Mouse (Mus musculus) embryo, embryonic 10 days (tissue): ENCODE data around the gene Smc1b.
"Not testable (repeated sequence)": the region's sequence is repeated elsewhere in the genome, so short reads cannot be mapped to it uniquely, and the experiment has no call there.

Source experiments
- DNase-seq: peaks from one replicate; pipeline ENCODE4 v3.0.0-alpha.2; 2015; ENCODE audit warnings: low spot score

Gene Smc1b

GRCm38 (mm10) chr15:85135143-85135542 lies 3.4 kb upstream of the Smc1b start:
- peak; percentile 34 for DNase-seq

DNA sequence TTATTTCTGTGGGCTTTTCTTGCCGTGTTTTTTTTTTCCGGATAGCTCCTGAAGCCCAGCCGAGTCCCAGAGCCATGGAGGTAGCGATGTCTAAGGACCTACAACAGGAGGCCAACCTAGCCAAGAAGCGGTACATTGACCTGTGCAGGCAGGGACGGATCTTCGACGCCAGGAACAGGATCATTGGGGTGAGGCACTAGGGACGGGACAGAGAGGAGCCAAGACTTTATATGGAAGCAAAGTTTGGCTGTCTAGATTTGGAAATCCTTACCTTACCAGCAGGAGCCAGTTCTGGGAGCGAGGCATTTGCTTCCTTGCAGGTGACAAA lies 393 bp upstream of the Smc1b start:
- DNase-seq, result no peak

DNA sequence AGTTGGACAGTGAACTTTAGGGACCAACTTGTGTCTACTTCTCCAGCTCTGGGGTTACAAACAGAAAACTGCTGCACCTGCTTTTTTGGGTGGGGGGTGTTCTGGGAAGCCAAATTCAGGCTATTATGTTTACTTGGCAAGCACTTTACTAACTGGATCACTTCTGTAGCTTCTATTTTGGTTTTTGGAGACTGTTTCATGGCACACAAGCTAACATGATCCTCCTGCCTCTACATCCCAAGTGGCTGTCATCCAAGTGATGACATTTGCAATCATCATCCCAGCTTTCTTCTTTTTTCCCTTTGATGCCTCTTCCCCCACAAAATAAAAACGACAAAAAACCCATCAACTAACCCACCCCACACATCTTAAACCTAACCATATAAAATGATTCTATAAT lies 46.1 kb downstream of the Smc1b start:
- DNase-seq, result no peak

- DNase-seq, result no peak
Measured at GRCm38 (mm10) chr15:85072651-85073050, 59.1 kb downstream of the Smc1b start.

GRCm38 (mm10) chr15:85070561-85070960 lies 61.2 kb downstream of the Smc1b start:
- DNase-seq, result peak; percentile 79

DNA sequence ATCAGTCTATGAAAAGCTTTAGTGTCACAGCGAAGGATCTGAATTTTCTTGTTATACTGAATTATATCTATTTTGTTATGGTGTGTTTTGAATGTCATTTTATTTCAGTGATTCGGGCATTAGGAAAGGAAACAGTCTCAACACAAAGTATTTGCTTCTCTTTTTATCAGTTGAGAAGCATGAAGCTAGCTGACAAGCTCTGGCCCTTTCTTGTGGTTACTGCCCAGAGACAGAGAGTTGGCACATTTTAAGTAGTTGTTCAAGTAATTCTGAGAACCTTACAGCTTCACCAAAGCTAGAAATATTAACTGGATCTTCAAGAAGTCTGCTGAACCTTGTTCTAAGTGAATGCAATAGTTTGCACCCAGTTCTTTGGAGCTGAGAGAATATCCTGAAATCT lies 68.3 kb downstream of the Smc1b start:
- DNase-seq, result no peak

DNA sequence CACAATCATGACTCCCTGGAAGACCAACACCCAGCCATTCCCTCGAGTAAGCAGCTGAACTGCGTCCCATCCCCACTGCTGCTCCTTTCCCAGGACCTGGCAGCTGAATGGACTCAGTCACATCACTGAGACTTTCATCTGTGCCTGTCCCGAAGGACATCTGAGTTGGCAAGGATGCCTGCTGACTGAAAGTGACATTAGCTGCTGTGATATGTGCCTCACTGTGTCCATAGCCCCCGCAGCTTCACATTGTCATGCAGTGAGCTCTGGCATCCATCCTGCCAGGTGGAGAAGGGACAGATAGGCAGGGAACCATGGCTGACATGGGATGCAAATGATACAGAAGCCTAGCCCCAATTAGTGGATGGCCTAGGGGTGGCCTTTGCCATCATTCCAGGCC lies 76.6 kb downstream of the Smc1b start:
- no peak for DNase-seq

DNA sequence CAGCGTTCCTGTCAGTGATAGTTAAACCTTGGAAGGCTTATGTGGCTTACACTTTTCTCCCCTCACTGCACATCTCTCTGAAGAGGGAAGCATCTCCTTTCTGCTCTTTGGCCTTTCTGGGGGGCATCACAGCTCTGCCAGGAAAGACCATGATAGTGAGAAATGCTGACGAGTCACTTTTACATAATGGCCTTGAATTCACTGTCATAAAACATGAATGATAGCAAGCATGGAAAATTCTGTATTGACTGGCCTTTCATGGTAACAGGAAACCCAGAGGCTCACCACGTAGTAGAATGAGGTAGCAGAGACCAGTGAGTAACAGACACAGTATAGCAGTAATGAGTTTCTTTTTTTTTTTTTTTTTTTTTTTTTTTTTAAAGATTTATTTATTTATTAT lies 77.7 kb downstream of the Smc1b start:
- DNase-seq, result no peak

DNA sequence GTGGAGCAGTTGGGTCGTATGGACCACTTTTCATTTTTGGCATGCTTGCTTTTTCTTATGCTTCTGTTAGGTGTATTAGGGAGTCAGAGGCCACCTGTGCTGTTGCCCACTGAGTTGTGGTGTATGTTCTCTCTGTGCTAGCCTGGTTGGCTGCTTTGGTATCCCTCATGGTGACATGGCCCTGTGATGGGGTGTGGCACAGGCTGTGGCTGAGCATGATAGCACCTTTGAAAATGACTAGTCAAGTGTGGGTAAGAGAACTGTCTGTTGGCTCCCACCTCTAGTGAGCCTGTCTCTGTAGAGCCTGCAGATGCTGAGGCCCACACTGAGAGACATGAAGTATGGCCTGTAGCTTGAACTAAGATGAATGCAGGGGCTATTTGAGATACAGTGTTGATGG lies 82.0 kb downstream of the Smc1b start:
- no peak for DNase-seq

DNA sequence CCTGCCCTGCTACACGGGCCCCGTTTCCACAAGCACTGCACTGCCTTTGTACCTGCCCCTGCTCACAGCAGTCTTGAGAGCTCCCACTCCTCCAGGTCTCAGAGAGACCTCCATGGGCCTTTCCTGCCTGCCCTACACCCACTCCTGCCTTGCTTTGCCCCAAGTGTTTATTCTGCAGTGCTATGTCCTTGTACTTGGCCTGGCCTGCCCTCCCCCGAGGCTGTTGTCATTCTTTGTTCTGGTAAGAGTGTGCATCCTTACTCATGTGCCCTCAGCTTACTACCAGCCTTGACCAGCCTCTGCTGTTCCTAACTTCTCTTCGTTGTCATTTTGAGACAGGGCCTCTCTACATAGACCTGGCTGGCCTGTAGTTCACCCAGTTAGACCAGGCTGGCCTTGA lies 83.9 kb downstream of the Smc1b start:
- no peak for DNase-seq

DNA sequence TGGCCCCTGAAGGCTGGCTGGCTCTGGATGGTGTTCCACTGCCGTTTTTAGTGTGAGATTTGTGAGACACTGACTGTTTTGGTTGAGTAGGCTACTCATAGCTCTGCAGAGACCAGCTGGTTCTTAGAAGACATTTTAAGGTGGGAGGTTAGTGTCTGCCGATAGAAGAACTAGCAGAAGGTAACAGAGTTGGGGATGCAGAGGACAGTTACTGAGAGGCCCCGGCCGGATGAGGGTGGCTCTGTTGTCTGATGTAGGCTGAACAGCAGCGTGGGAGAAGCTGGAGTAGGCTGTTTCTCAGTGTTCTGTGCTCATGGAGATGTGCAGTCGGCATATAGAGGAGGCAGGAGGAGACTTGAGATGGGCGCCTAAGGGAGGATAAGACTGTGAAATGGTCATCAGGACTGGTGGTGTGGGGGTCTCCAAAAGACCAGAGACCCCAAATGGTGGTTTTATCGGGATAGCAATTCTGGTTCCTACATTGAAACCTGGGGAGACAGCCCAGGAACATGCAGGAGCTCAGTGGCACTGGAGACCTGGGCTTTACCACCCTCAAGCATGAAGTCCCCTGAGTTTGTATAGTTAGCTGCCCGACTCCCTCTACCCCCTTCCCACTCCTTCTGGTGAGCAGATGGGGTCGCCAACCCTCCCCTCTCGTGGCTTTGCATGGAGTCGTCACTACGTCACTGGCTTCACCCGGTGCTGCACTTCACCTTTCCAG lies 85.4 kb downstream of the Smc1b start:
- DNase-seq, result no peak

- no peak for DNase-seq
Measured at GRCm38 (mm10) chr15:85043761-85044160, 88.0 kb downstream of the Smc1b start.

GRCm38 (mm10) chr15:85043116-85043515 lies 88.6 kb downstream of the Smc1b start:
- DNase-seq, result no peak

DNA sequence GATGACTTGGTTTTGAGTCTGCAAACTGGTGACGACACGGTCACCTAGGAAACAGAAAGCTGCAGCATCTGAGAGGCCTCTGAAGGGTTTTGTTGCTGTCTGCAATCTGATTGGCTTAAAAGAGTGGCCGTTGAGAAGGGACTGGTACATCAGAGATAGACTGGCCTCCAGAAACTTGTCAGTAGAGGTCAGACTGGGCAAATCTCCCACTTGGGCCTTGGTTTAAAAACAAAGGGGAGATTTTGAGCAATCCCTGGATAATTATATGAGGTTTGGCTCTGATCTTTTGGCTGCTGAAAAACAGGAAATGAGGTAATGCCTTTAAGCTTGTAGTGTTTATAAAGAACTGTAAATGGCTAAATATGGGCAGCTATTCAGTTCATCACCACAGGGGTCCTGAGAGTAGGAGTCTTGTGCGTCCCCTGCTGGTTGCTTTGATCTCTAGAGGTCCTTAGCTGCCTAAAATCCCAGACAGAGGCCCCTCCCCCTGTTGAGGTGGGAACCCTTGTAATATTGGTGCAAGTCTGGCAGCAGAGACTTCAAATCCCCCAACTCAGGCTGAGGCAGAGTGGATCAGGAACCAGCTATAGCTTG lies 89.3 kb downstream of the Smc1b start:
- peak; percentile 82 for DNase-seq

DNA sequence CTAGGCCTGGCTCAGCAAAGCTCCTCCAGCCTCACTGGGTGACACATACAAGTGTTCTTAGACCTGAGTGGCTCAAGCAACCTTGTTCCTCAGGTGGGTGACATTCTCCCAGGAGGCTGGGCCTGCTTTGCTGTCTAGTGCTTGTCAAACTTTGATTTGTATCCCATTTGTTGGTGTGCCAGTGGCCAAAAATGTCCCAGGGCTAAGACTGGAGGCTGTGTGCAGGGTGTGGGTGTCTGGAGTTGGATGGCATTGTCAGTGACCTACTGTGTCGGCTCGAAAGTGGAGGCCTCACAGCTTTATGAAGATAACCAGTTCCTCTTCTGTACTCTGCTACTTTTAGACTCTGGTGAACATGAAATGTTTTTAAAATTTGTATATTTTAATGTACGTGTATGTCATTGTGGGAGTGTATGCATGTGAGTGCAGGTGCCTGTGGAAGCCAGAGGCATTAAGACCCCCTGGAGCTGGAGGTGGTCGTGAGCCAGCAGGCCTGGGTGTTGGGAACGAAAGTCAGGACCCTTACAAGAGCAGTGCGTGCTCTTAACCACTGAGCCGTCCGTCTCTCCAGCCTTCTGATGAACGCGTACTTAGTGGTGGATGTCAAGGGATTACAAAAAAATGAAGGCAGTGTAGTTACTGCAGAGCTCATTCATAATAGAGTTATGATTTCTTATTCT lies 90.1 kb downstream of the Smc1b start:
- DNase-seq, result no peak

- DNase-seq, result no peak
Measured at GRCm38 (mm10) chr15:85037343-85037690, 94.4 kb downstream of the Smc1b start.

GRCm38 (mm10) chr15:85036566-85037342 lies 95.0 kb downstream of the Smc1b start:
- DNase-seq, result peak; percentile 96

DNA sequence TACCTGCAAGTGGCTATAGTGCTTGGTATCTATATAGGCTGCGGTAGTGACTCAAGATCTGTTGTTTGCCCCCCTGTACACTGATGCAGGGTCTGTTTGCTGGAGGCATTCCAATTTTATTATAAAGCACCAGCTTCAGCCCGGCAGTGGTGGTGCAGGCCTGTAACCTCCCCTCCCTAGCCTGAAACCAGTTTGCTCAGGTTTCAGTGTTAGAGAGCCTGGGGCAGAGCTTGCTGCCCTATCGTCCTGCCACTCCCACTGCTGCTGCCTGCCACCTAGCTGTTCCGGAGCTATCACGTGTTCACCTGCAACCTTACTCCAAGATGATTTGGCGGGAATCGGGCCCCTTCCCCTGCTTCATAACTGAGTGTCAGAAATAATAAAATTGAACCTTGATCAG lies 97.8 kb downstream of the Smc1b start:
- DNase-seq, result not testable (repeated sequence)

DNA sequence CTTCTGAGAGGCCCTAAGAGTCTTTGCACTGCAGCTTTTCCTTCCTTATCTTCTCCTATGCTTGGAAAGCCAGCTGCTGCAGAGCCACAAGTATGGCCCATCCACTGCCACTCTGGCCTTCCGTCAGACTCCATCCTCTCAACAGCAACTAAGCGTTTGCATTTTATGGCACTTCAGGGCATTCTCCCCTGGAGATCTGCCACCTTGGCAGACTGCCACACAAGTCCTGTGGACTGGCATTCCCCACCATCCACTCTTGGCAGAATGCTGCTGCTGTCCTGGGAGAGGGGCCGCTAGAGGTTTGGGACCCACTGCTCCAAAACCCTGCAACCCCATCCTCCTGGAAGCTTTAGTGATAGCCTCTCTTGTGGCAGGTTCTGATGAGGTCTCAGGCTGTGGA lies 99.9 kb downstream of the Smc1b start:
- no peak for DNase-seq

GRCm38 (mm10) chr15:85030643-85031042 lies 101.1 kb downstream of the Smc1b start:
- DNase-seq, result not testable (repeated sequence)

DNA sequence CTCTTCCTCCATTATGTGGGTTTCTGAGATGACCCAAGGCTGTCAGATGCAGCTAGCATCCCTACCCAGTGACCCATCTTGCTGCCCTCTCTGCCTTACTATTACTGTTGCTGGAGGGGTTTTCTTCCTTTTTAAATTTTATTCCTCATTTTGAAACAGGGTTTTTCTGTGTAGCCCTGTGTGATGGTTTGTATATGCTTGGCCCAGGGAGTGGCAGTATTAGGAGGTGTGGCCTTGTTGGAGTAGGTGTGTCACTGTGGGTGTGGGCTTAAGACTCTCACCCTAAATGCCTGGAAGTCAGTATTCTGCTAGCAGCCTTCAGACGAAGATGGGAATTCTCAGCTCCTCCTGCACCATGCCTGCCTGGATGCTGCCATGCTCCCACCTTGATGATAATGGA lies 103.1 kb downstream of the Smc1b start, which contains the start of gene Fam118a:
TSS of gene Fam118a (plus strand) at position 301 of the 400 bp plus-strand sequence.
- DNase-seq, result not testable (repeated sequence)

DNA sequence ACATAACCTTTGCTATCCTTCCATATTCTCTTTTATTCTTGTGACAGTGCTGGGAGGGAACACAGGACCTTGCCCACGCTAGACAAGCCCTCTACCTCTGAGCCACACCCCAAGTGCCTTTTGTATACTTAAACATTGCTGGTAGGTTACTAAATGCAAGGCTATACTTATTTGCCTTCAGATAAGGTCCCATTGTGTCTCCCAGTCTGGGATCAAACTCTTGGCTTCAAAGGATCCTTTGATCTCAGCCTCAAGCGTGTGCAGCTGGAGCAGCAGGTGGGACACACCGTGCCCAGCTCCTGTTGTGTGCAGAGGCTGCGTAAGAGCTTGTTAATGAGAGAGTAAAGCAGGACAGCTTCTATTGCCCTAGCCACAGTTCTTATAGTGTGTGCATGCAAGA lies 104.0 kb downstream of the Smc1b start:
- DNase-seq, result no peak

DNA sequence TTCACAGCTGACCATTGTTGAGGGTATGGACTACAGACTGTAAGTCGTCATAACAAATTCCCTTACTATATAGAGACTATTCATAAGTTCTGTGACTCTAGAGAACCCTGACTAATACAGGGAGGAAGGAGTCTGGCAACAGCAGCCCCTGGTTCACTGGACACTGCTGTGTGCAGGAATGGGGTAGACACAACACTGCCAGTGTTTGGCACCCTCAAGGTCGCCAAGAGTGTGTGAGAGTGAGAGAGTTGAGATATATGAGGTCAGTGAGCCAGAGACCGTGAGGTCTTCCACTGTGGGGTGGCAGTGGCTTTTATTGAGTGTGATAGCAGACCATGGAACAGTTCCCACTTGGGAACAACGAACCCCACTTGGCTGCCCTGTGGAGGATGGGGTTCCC lies 105.6 kb downstream of the Smc1b start:
- no peak for DNase-seq
